Mouse (Mus musculus): ENCODE data around the gene Nsl1. TPM values are rescaled to one million over a fixed set of nuclear protein-coding genes. Genes with fewer than 3 reads are reported as not detected.

The Nsl1 gene
- polyA plus RNA-seq, 1 experiment from 2014 or later, result 15.8 TPM

DNA sequence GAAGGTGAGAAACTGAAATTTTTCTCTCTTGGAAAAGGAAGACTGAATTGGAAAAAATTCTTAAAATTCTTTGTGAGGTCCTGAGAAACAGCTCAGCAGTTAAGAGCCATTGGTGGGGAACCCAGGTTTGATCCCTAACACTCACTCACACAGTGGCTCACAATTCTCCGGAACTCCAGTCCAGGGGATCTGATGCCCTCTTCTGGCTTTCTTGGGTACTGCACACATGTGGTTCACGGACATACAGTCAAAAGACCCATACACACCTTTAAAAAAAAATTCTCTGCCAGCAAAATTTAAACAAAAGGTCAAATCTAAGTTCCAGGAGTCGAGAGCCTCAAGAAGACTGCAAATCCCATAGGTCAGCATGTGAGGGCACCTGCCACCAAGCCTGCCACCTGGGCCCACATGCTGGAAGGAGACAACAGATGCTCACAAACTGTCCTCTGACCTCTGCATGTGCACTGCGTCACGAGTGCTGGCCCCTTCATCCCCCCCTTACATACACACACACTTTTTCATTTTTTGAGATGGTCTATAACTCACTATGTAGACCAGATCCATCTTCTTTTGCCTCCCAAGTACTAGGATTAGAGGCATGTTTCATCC lies 22.2 kb downstream of the Nsl1 start:
- Histone ChIP-seq H3K4me1 (no peaks in the 10 kb centered on the region), H3K36me3 (peaks cover 18% of the 10 kb centered on the region), H3K4me2 (replicated peaks) (no peak overlapping the region), H3K9me3 (replicated peaks) (no peaks in the 10 kb centered on the region), H3K9ac (no peak overlapping the region), H3K27me3 (no peaks in the 10 kb centered on the region), H3K27ac (no peak overlapping the region), H3K4me3 (no peak overlapping the region)
- WGBS, result 71% methylated on average over 5 of the region's 5 CpGs
- no peak for ATAC-seq (ENCODE audit: low FRiP score)

DNA sequence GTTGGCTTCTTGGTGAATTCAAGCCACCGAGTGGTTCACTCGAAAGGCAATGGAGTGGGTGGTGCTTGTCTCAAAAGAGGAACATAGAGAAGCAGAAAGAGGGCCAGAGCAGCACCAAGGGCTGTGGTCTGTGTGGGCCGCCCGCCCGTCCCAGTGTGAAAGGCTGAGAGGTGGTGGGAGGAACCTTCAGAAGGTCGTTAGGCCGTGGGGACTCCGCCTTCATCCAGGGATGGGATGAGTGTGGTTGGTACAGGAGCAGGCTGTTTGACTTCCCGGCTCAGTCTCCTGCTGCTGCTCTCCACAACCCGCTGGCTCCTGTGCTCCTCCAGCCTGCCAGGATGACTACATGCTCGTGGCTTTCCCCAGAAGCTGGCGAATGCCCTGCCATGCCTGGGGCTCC lies 22.8 kb downstream of the Nsl1 start:
- Histone ChIP-seq H3K4me3 (no peak overlapping the region), H3K9me3 (replicated peaks) (no peaks in the 10 kb centered on the region), H3K4me2 (replicated peaks) (no peak overlapping the region), H3K9ac (no peak overlapping the region), H3K27me3 (no peaks in the 10 kb centered on the region), H3K27ac (no peak overlapping the region), H3K36me3 (peaks cover 14% of the 10 kb centered on the region), H3K4me1 (no peaks in the 10 kb centered on the region)
- WGBS, result 81% methylated on average over 12 of the region's 12 CpGs
- ATAC-seq (ENCODE audit: low FRiP score), result no peak

DNA sequence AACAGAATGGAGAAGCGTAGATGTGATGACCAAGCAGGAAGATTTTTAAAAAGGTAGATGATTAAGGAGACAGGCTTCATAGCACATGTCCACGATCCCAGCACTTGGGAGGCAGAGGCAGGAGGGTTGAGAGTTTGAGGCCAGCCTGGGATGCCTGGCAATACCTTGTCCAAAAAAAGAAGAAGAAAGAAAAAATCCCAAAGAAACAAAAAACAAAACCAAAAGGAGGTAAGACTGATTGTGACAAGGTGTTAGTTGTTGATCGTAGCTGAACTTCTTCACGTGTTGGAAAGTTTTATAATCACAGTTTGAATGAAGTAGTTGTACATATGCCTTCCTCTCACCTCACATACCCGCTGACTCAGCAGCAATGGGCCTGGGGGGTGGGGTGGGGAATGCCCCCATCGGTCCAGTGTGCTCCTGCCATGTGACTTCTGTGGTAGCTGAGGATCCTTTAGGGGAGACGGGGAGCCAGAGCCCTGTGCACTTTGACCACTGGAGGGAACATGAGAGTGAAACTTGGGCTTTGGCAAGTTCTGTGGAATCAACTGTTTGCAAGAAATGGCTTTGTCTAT lies 23.6 kb downstream of the Nsl1 start:
- Histone ChIP-seq H3K27me3 (no peaks in the 10 kb centered on the region), H3K4me2 (replicated peaks) (no peak overlapping the region), H3K9ac (no peak overlapping the region), H3K4me3 (no peak overlapping the region), H3K4me1 (no peaks in the 10 kb centered on the region), H3K9me3 (replicated peaks) (no peaks in the 10 kb centered on the region), H3K36me3 (peaks cover 13% of the 10 kb centered on the region), H3K27ac (no peak overlapping the region)
- 84% methylated on average over 7 of the region's 7 CpGs for WGBS
- ATAC-seq (ENCODE audit: low FRiP score), result no peak

DNA sequence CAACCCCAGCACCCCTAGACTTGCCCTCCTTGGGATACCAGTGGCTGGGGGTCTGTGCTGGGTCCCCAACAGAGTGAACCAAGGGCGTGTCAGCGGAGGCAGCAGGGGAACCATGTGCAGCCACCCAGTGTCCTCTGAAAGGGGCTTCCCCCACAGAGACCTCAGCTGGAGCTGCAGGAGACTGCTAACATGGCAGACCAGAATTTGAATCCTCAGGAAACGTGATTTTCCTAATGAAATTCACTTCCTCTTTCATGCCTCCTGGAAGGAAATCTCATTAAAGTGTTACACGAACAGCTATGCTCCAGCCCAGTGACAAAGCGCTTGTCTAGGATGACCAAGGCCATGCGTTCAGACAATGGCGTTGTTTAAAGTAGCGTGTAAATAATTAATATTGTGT lies 24.1 kb downstream of the Nsl1 start:
- no peak overlapping the region for H3K9ac ChIP-seq
- H3K27ac ChIP-seq, result no peak overlapping the region
- ATAC-seq (ENCODE audit: low FRiP score), result no peak
- WGBS, result 82% methylated on average over 8 of the region's 8 CpGs
- H3K27me3 ChIP-seq, result no peaks in the 10 kb centered on the region
- peaks cover 12% of the 10 kb centered on the region for H3K36me3 ChIP-seq
- no peaks in the 10 kb centered on the region for H3K4me1 ChIP-seq
- no peak overlapping the region for H3K4me3 ChIP-seq
- no peaks in the 10 kb centered on the region for H3K9me3 ChIP-seq (replicated peaks)
- H3K4me2 ChIP-seq (replicated peaks), result no peak overlapping the region

DNA sequence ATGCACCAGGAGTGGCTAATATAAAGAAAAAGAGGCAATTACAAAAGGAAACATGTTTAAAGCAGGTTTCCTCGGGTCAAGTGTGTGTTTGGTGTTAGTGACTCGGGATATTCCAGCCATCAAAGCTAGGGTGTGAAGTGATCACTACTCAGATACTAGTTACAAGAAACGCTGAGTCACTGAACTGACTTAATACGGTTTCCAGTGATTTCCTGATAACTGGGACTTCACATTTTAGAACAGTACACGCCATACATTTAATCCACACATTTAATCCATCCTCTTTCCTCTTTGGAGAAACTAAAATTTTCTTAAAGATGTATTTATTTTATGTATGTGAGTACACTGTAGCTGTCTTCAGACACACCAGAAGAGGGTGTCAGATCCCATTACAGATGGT lies 25.1 kb downstream of the Nsl1 start:
- ATAC-seq (ENCODE audit: low FRiP score), result no peak

DNA sequence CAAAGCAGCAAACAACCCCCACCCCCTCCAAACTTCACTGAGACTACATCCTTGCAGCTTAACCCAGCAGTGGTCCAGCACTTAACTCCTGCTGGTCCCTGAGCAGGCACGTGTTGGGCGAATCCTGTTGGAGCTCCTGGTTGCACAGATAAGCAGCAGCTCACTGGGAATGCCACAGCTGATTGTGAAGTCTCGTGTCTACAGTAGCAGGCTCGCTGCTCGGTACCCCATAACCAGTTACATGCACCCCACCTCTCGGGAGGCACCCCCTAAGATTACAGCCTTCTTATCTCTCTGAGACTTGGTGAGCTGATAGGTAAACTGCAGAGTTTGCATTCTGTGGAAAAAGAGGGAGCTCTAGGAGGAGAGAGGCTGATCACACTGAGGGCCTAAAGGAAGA lies 26.5 kb downstream of the Nsl1 start:
- Histone ChIP-seq H3K9ac (no peak overlapping the region), H3K4me3 (no peak overlapping the region), H3K9me3 (replicated peaks) (no peaks in the 10 kb centered on the region), H3K4me2 (replicated peaks) (no peak overlapping the region), H3K4me1 (no peaks in the 10 kb centered on the region), H3K27ac (no peak overlapping the region), H3K27me3 (no peaks in the 10 kb centered on the region), H3K36me3 (0 out of 2 replicates have a peak, but pooled peaks cover 3% of the 10 kb centered on the region)
- 74% methylated on average over 6 of the region's 6 CpGs for WGBS
- no peak for ATAC-seq (ENCODE audit: low FRiP score)

More for the DNA sequence above, 25.1 kb downstream of the Nsl1 start:
- no peaks in the 10 kb centered on the region for H3K27me3 ChIP-seq
- no peaks in the 10 kb centered on the region for H3K4me1 ChIP-seq
- H3K27ac ChIP-seq, result no peak overlapping the region
- no peak overlapping the region for H3K9ac ChIP-seq
- no peak overlapping the region for H3K4me3 ChIP-seq
- 93% methylated on average over 5 of the region's 5 CpGs for WGBS
- H3K4me2 ChIP-seq (replicated peaks), result no peak overlapping the region
- H3K36me3 ChIP-seq, result 0 out of 2 replicates have a peak, but pooled peaks cover 3% of the 10 kb centered on the region
- no peaks in the 10 kb centered on the region for H3K9me3 ChIP-seq (replicated peaks)

DNA sequence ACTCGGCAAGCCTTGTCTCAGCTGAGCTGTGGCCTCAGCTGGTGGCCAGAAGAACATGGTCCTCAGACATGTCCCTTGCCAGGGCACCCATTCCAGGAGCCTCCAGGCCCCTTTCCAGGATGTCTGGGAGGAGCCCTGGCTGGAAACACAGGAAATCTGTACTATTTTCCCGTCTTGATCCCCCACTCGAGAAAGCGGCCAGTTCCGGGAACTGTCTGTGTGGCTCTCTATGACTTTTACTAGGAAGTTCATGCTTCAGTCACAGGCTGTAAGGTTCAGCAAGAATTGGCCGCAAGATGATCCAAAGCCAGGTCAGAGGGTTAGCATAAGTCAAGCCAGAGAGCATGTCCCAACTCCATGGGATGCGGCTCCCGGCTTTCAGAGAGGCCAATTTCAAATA lies 29.2 kb downstream of the Nsl1 start:
- H3K4me1 ChIP-seq, result no peaks in the 10 kb centered on the region
- no peaks in the 10 kb centered on the region for H3K36me3 ChIP-seq
- no peak overlapping the region for H3K27ac ChIP-seq
- peaks cover 9% of the 10 kb centered on the region; the same call in 1 of the 2 replicates for H3K27me3 ChIP-seq
- H3K9me3 ChIP-seq (replicated peaks), result no peaks in the 10 kb centered on the region
- no peak overlapping the region for H3K9ac ChIP-seq
- WGBS, result 82% methylated on average over 8 of the region's 8 CpGs
- no peak overlapping the region for H3K4me2 ChIP-seq (replicated peaks)
- ATAC-seq (ENCODE audit: low FRiP score), result no peak
- H3K4me3 ChIP-seq, result no peak overlapping the region

DNA sequence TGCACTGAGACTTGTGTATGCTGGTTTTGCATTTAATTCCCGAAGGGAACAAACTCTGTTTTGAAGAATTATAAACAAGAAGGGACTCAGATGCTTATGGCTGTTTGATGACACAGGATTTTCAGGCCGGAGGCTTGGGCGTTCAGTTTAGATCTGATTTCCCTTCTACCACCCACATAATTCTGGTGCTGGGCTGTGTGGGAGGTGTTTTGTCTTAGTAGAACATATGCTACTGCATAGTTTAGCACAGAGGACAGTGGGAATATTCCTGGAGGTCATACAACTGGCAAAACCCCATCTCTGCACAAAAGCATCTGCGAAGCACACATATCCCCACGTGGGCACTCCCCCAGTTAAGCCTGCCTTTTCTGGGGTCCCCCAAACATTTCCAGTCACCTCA lies 30.8 kb downstream of the Nsl1 start:
- Histone ChIP-seq H3K9me3 (replicated peaks) (no peaks in the 10 kb centered on the region), H3K4me1 (peaks cover 10% of the 10 kb centered on the region), H3K27ac (no peak overlapping the region), H3K4me2 (replicated peaks) (no peak overlapping the region), H3K27me3 (peaks cover 20% of the 10 kb centered on the region), H3K36me3 (no peaks in the 10 kb centered on the region), H3K4me3 (no peak overlapping the region), H3K9ac (no peak overlapping the region)
- no peak for ATAC-seq (ENCODE audit: low FRiP score)
- WGBS, result 77% methylated on average over 5 of the region's 5 CpGs

DNA sequence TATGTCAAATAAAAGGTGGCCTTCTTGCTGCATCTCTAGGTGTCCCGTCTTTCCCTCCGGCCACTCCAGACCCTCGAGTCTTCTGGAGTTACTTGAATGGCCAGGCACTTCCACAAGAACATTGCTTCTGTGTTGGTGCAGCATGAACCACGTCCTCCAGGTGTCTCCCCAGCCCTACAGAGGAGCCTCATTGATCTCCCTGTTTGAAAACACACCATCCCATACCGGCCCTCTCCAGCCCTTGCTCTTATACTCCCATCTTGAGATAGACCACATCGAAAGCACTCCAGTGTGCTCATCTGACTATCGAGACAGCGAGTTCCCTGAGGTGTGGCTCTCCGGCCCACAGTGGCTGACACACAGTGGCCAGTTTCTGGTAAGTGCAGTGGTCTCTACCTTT lies 32.2 kb downstream of the Nsl1 start:
- peaks cover 12% of the 10 kb centered on the region for H3K4me1 ChIP-seq
- H3K27me3 ChIP-seq, result peaks cover 34% of the 10 kb centered on the region
- no peaks in the 10 kb centered on the region for H3K36me3 ChIP-seq
- no peaks in the 10 kb centered on the region for H3K9me3 ChIP-seq (replicated peaks)
- H3K9ac ChIP-seq, result no peak overlapping the region
- no peak for ATAC-seq (ENCODE audit: low FRiP score)
- no peak overlapping the region for H3K4me3 ChIP-seq
- 73% methylated on average over 9 of the region's 9 CpGs for WGBS
- H3K27ac ChIP-seq, result no peak overlapping the region
- no peak overlapping the region for H3K4me2 ChIP-seq (replicated peaks)

DNA sequence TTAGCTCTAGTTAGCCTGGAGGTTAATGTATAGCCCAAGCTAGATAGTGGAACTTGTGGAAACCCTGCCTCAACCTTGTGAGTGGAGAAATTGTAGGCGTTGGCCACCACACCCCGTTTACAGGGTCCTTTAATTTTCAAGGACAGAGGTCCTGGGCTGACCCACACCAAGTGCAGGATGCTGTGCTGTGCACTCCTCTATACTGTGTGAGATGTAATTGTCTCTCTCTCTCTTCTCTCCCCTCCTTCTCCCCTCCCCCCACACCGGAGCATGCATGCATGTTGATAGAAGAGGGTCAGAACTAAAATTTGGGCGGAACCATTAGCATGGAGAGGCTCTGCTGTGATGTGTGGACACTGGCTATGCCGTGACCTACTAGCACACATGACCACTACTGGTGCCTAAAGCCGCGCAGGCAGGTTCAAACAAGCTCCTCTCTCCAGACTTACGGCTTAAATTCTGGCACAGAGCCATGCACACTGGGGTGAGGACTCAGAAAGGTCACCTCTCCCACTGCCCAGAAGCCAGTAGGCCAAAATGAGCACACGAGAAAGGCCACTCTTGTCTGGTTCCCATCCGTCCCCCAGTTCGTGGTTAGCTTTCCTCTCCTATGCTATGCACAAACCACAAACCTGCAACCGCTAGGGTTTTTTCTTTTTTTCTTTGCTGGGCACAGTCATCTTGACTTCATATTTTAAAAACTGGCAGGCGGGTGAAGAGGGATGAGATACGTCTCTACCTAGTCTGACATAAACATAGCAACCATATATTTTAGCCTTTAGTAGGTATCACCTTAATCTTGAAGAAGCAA lies 34.3 kb downstream of the Nsl1 start:
- no peaks in the 10 kb centered on the region for H3K36me3 ChIP-seq
- H3K27me3 ChIP-seq, result peaks cover 41% of the 10 kb centered on the region
- 55% methylated on average over 14 of the region's 14 CpGs for WGBS
- H3K9me3 ChIP-seq (replicated peaks), result no peaks in the 10 kb centered on the region
- H3K27ac ChIP-seq, result no peak overlapping the region
- peak overlapping the region; percentile 61 for H3K9ac ChIP-seq
- H3K4me1 ChIP-seq, result peaks cover 12% of the 10 kb centered on the region
- peak overlapping the region; percentile 55 for H3K4me3 ChIP-seq
- ATAC-seq (ENCODE audit: low FRiP score), result no peak
- H3K4me2 ChIP-seq (replicated peaks), result peak overlapping the region; percentile 96

DNA sequence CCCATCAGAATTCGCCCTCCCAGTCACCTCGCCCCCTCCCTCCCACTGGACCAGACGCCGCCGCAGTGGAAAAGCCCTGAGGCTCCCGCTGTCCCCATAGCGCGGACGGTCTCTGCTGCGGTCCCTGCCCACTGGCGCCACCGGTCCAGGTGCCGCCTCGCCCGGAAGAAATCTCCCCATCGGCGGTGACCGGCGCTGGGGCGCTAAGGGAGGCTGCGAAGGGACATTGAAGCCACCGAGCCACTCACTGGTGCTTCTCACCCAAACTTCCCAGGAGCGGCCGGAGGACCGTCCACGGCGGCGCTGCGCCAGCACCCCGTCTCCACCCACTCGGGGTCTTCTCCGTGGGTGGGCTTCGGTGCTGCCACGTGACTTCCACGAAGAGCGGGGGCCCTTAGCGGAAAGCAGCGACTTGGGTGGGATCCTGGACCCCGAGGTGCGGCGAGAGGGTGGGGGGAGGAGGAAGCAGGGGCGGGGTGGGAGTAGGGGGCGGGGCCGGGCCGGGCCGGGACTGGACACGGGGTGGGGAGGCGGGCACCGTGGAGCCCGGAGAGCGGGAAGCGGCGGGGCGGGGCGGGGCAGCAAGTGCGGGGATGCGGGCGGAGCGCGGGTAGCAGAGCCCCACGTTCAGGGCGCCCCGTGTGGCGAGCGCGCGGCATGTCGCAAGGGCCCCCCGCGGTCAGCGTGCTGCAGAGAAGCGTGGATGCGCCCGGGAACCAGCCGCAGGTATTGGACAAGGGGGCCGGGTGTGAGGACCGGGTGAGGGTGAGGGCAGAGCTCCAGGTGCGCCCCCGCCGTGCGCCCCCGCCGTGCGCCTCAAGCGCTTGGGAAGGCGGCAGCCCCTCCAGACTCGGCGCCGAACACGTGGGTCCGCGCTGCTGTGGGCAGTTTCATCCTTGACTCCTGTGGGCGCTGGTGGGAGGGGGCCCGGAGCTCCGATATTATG lies 35.3 kb downstream of the Nsl1 start, which contains the start of gene Batf3:
Gene Batf3 (plus strand): TSS at position 46 of the 946 bp plus-strand sequence.
- Histone ChIP-seq H3K27me3 (peaks cover 41% of the 10 kb centered on the region), H3K9ac (peak within 1 kb of the TSS; percentile 61)
- WGBS, result under 1% methylated on average over 72 of the region's 95 CpGs

DNA sequence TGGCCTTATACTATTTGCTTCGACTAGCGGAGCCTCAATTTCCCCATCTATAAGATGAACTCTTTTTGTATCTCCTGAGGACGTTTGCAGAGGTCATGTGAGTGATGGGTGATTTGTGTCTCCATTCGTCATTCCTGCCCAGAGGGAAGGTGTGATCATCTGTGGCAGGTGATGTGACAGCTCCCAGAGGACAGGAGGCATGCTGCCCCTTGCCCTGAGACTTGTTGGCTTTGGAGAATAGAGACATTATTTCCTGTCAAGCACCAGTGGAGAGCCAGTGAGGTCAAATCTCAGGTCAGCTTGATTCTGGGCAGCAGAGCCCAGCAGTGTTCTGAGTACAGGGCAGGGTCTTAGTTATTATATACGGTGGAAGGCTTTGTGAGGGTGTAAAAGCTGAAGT lies 36.3 kb downstream of the Nsl1 start:
- Histone ChIP-seq H3K27ac (no peak overlapping the region), H3K36me3 (no peaks in the 10 kb centered on the region), H3K4me2 (replicated peaks) (no peak overlapping the region; the same call in 1 of the 2 replicates), H3K4me3 (no peak overlapping the region), H3K4me1 (peaks cover 12% of the 10 kb centered on the region), H3K9ac (no peak overlapping the region), H3K27me3 (peaks cover 41% of the 10 kb centered on the region), H3K9me3 (replicated peaks) (no peaks in the 10 kb centered on the region)
- no peak for ATAC-seq (ENCODE audit: low FRiP score)
- WGBS, result 36% methylated on average over 5 of the region's 5 CpGs

More for the DNA sequence above, 35.3 kb downstream of the Nsl1 start, which contains the start of gene Batf3:
- peaks cover 12% of the 10 kb centered on the region for H3K4me1 ChIP-seq
- ATAC-seq (ENCODE audit: low FRiP score), result peak; percentile 77
- H3K9me3 ChIP-seq (replicated peaks), result no peaks in the 10 kb centered on the region
- H3K36me3 ChIP-seq, result no peaks in the 10 kb centered on the region
- H3K4me2 ChIP-seq (replicated peaks), result peak within 1 kb of the TSS; percentile 96
- peak within 1 kb of the TSS; percentile 55 for H3K4me3 ChIP-seq
- no peak within 1 kb of the TSS for H3K27ac ChIP-seq
